Mouse (Mus musculus) lung, adult 2 months (tissue): ENCODE measurements around the gene Gm3952.

Experiments used
- CTCF ChIP-seq: fragments of 200-500 bp; IDR thresholded peaks from 2 replicates; pipeline ENCODE4 v1.5.1; 2011; ENCODE audit warnings: mild to moderate bottlenecking, low read length, control low read depth; ENCODE audit not compliant: insufficient read depth
- POLR2A ChIP-seq: fragments of 200-500 bp; IDR thresholded peaks from 2 replicates; pipeline ENCODE4 v1.6.1; 2011; ENCODE audit warnings: low read depth, mild to moderate bottlenecking, control low read depth, low read length, borderline replicate concordance; ENCODE audit errors: extremely low read depth

DNA sequence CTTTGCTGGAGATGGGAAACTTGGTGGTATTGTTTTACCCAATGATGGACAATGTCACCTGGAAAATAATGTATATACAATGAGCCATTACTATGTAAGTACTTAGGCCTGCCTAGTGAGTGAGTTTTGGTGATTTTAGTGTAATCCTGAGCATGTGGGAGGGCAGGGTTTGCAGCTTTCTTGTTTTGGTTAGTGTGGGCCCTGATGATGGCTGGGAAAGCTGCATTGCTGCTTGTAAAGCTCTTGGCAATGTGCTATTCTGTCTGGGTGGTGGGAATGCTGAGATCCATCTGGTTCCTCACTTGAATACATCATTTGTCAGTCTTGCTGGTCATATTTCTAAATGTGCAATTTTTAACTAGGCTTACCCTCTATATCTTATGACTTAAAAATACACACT is 82.3 kb downstream of the Gm3952 start:
- TF ChIP-seq CTCF = no peak
- TF ChIP-seq POLR2A = no peak
